Mouse (Mus musculus): ENCODE data around the gene Mturn. TPM values are rescaled to one million over a fixed set of nuclear protein-coding genes. Genes with fewer than 3 reads are reported as not detected.

The Mturn gene
- total and polyA plus RNA-seq, 2 experiments from 2014 or later: 93.2 to 163 TPM

DNA sequence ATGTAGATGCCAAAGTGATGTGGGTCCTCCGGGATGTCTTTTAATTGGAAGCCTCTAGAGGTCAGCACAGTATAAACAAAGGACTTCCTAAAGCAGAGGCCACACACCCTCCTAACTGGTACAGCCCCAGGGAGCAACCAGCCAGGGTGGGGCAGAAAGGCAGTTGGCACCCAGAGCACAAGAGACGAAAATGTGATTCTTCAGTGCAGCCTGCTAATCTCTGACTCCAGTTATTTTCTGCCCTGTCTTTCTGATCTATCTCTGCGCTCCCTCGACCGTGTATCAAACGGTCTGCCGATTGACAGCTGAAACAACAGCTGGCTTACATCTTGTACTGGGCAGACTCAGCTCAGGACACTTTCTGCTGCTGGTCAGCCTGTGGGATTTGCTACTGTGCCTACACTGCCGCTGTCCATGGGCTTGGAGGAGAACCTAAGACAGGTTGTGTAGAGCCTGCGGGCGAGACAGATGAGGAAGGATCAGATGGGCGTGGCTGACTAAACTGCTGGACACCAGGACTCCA is 24.0 kb downstream of the Mturn start:
- H3K27ac ChIP-seq (ENCODE audit: low read depth, low read length): peak overlapping the region; percentile 44

DNA sequence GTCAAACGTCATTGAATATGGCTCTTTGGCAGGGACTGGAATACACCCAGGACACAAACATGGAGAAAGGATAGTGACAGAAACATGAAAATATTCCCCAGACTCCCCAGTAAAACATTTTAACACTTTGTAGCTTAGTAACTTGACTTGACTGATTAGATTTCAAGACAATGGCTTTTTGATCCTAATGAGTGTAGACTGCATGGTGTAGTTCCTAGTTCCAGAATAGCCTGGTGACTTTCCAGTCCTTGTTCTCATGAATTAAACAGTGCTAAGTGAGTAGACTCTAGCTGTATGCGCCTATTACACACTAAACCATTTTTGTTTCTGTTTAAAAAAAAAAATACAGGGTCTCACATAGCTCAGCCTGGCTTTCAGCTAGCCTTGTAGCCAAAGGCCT is 24.7 kb downstream of the Mturn start:
- no peak overlapping the region for H3K4me3 ChIP-seq (ENCODE audit: low read depth, low read length)
- no peak for TF ChIP-seq CTCF (IDR thresholded peaks at IDR 0.05)
- no peaks in the 10 kb centered on the region; the same call in 1 of the 2 replicates for H3K36me3 ChIP-seq (ENCODE audit: insufficient read depth, low read length)
- no peak overlapping the region; the same call in 1 of the 2 replicates for H3K9ac ChIP-seq (replicated peaks; ENCODE audit: low read length, poor library complexity, severe bottlenecking)
- H3K4me2 ChIP-seq (ENCODE audit: low read depth, low read length, poor library complexity, severe bottlenecking): no peak overlapping the region
- 59% methylated on average over 2 of the region's 2 CpGs for WGBS
- DNase-seq (ENCODE audit: low spot score) (no peak), ATAC-seq (ENCODE audit: low FRiP score) (no peak)
- H3K27me3 ChIP-seq (ENCODE audit: insufficient read depth, low read length): no peaks in the 10 kb centered on the region
- H3K9me3 ChIP-seq (ENCODE audit: low read length): no peaks in the 10 kb centered on the region
- H3K4me1 ChIP-seq (ENCODE audit: insufficient read depth, low read length): no peaks in the 10 kb centered on the region
- H3K27ac ChIP-seq (ENCODE audit: low read depth, low read length): no peak overlapping the region

More for the DNA sequence above, 24.0 kb downstream of the Mturn start:
- H3K9ac ChIP-seq (replicated peaks; ENCODE audit: low read length, poor library complexity, severe bottlenecking): peak overlapping the region; percentile 39; the same call in 1 of the 2 replicates
- WGBS: 11% methylated on average over 11 of the region's 11 CpGs
- peak overlapping the region; percentile 6; the same call in 1 of the 2 replicates for H3K4me3 ChIP-seq (ENCODE audit: low read depth, low read length)
- H3K4me2 ChIP-seq (ENCODE audit: low read depth, low read length, poor library complexity, severe bottlenecking): peak overlapping the region; percentile 48
- H3K4me1 ChIP-seq (ENCODE audit: insufficient read depth, low read length): no peaks in the 10 kb centered on the region
- DNase-seq (ENCODE audit: low spot score): peak; percentile 78
- H3K9me3 ChIP-seq (ENCODE audit: low read length): no peaks in the 10 kb centered on the region
- TF ChIP-seq CTCF (IDR thresholded peaks at IDR 0.05): peak; percentile 69
- peak; percentile 85 for ATAC-seq (ENCODE audit: low FRiP score)
- no peaks in the 10 kb centered on the region for H3K27me3 ChIP-seq (ENCODE audit: insufficient read depth, low read length)
- H3K36me3 ChIP-seq (ENCODE audit: insufficient read depth, low read length): no peaks in the 10 kb centered on the region; the same call in 1 of the 2 replicates

DNA sequence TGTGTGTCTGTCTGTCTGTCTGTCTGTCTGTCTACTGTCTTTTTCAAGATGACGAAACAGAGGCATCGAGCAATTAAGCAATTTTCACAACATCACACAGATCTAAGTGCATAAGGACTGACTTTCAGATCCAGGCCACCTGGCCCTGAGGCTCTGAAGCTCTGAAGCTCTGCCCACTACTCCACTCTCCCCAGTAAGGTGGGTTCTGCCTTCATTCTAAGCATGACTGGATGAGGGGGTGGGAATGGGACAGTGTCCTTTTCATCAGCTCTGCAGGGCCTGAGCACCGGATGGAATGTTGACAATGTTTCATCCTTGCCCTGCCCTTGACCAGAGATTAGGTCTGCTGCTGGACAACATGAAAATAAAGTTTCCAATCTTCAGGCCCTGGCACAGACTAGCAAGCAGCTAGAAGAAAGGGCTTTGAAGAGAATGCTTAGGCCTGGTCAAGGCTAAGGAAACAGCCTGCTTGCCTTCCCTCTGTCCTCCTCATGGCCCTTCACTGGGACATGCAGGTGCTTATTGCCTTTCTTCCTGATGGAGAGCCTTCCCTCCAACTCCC is 25.3 kb downstream of the Mturn start:
- 89% methylated on average over 3 of the region's 3 CpGs for WGBS
- no peak overlapping the region for H3K9ac ChIP-seq (replicated peaks; ENCODE audit: low read length, poor library complexity, severe bottlenecking)
- H3K27me3 ChIP-seq (ENCODE audit: insufficient read depth, low read length): no peaks in the 10 kb centered on the region
- H3K27ac ChIP-seq (ENCODE audit: low read depth, low read length): no peak overlapping the region
- no peak overlapping the region for H3K4me3 ChIP-seq (ENCODE audit: low read depth, low read length)
- no peaks in the 10 kb centered on the region for H3K4me1 ChIP-seq (ENCODE audit: insufficient read depth, low read length)
- no peak for ATAC-seq (ENCODE audit: low FRiP score)
- no peak for DNase-seq (ENCODE audit: low spot score)
- H3K36me3 ChIP-seq (ENCODE audit: insufficient read depth, low read length): no peaks in the 10 kb centered on the region
- TF ChIP-seq CTCF (IDR thresholded peaks at IDR 0.05): no peak
- no peak overlapping the region for H3K4me2 ChIP-seq (ENCODE audit: low read depth, low read length, poor library complexity, severe bottlenecking)
- H3K9me3 ChIP-seq (ENCODE audit: low read length): no peaks in the 10 kb centered on the region

DNA sequence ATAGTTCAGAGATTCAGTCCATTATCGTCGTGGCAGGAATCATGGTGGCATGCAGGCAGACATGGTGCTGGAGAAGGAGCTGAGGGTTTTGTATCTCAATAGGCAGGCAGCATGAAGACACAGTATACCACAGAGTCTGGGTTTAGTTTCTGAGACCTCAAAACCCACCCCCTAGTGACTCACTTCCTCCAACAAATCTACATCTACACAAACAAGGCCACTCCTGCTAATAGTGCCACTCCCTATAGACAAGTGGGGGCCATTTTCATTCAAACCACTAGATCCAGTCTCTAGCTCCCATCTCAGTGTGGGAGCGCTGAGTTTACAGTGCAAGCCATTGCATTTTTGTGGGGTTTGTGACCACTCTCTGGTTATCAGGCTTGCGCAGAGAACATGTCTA is 27.2 kb downstream of the Mturn start:
- Histone ChIP-seq H3K4me1 (ENCODE audit: insufficient read depth, low read length) (no peaks in the 10 kb centered on the region), H3K36me3 (ENCODE audit: insufficient read depth, low read length) (no peaks in the 10 kb centered on the region), H3K4me3 (ENCODE audit: low read depth, low read length) (no peak overlapping the region), H3K4me2 (ENCODE audit: low read depth, low read length, poor library complexity, severe bottlenecking) (no peak overlapping the region), H3K27me3 (ENCODE audit: insufficient read depth, low read length) (no peaks in the 10 kb centered on the region), H3K9ac (replicated peaks; ENCODE audit: low read length, poor library complexity, severe bottlenecking) (no peak overlapping the region), H3K27ac (ENCODE audit: low read depth, low read length) (no peak overlapping the region), H3K9me3 (ENCODE audit: low read length) (no peaks in the 10 kb centered on the region)
- DNase-seq (ENCODE audit: low spot score): no peak
- no peak for TF ChIP-seq CTCF (IDR thresholded peaks at IDR 0.05)
- ATAC-seq (ENCODE audit: low FRiP score): no peak
- 94% methylated on average over 4 of the region's 4 CpGs for WGBS

DNA sequence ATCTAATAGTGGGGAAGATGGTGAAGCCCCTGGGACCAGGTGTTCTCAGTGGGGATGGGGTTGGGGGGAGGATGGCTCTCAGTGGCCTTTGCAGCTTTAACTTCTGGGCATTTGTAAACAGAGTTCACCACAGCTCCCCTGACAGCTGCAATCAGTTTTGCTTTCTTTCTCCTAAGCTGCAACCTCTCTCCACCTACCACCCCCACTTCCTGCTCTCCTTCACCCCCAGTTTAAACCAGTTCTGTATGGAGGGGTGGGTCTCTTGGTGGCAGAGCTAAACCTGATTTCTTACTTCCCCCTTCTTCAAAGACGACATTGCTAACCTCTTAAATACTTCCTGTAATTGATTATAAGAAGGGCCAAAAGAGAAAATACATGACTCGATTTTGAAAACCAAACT is 34.3 kb downstream of the Mturn start:
- no peaks in the 10 kb centered on the region for H3K27me3 ChIP-seq (ENCODE audit: insufficient read depth, low read length)
- no peak for TF ChIP-seq CTCF (IDR thresholded peaks at IDR 0.05)
- H3K36me3 ChIP-seq (ENCODE audit: insufficient read depth, low read length): no peaks in the 10 kb centered on the region
- no peak overlapping the region for H3K27ac ChIP-seq (ENCODE audit: low read depth, low read length)
- no peak overlapping the region for H3K9ac ChIP-seq (replicated peaks; ENCODE audit: low read length, poor library complexity, severe bottlenecking)
- ATAC-seq (ENCODE audit: low FRiP score) (no peak), DNase-seq (ENCODE audit: low spot score) (no peak)
- WGBS: 76% methylated on average over 2 of the region's 2 CpGs
- no peaks in the 10 kb centered on the region for H3K9me3 ChIP-seq (ENCODE audit: low read length)
- H3K4me1 ChIP-seq (ENCODE audit: insufficient read depth, low read length): no peaks in the 10 kb centered on the region
- H3K4me2 ChIP-seq (ENCODE audit: low read depth, low read length, poor library complexity, severe bottlenecking): no peak overlapping the region
- H3K4me3 ChIP-seq (ENCODE audit: low read depth, low read length): no peak overlapping the region

DNA sequence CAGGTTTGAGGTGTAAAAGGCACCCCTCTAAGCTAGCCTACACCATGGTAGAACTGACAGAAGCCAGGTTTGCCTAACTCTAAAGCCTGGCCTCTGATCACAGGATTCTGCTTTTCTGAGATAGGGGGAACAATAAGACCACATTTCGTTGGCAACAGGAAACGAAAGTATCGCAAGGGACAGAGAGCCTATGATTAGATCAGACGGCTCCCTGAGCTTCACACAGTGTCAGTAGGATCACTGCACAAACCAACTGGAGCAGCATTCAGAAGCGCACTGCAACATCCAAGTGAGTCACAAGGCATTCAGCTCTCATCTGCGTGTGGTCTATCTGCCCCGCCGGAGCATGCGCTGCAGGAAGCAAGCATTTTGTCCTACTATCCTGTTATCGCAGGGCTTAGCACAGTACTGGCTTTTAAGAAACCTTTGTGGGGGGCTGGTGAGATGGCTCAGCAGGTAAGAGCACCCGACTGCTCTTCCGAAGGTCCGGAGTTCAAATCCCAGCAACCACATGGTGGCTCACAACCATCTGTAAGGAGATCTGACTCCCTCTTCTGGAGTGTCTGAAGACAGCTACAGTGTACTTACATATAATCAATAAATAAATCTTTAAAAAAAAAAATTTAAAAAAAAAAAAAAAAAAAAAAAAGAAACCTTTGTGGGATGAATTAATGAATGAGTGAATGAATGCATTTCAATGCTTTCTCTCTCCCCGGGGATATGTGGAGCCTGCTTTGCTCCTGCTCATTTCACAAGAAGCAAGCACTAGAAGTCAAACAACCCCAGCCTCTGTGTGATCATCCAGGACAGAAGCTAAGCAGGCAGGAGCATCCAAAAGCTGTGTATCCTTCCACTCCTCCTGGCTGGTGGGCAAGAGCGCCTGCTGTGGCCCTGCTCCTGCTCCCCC is 37.6 kb downstream of the Mturn start:
- no peaks in the 10 kb centered on the region for H3K27me3 ChIP-seq (ENCODE audit: insufficient read depth, low read length)
- H3K4me3 ChIP-seq (ENCODE audit: low read depth, low read length): no peak overlapping the region
- no peak overlapping the region for H3K9ac ChIP-seq (replicated peaks; ENCODE audit: low read length, poor library complexity, severe bottlenecking)
- H3K4me1 ChIP-seq (ENCODE audit: insufficient read depth, low read length): no peaks in the 10 kb centered on the region
- no peaks in the 10 kb centered on the region for H3K36me3 ChIP-seq (ENCODE audit: insufficient read depth, low read length)
- no peaks in the 10 kb centered on the region for H3K9me3 ChIP-seq (ENCODE audit: low read length)
- DNase-seq (ENCODE audit: low spot score): no peak
- no peak for TF ChIP-seq CTCF (IDR thresholded peaks at IDR 0.05)
- ATAC-seq (ENCODE audit: low FRiP score): no peak
- no peak overlapping the region for H3K4me2 ChIP-seq (ENCODE audit: low read depth, low read length, poor library complexity, severe bottlenecking)
- 77% methylated on average over 15 of the region's 15 CpGs for WGBS
- no peak overlapping the region for H3K27ac ChIP-seq (ENCODE audit: low read depth, low read length)
